ENCODE assay signal across 10 mouse cellular contexts in genomic region chr2:124651146-124651545, GRCm38 (mm10).
DNase-seq lines count a peak whose midpoint lies in the region; ATAC-seq and TF ChIP-seq lines count a peak whose summit lies in the region.
"Had no signal": no experiment of that assay in that cellular context is flagged by ENCODE, and none has a peak within 500 bp of the region (broad histone marks: within the 10 kb centered on the region; RNA-seq: fewer than 3 reads in every experiment).

No protein-coding gene starts in this region.

- H3K36me3 ChIP-seq in kidney, embryonic 14.5 days (ENCODE audit: control insufficient read depth, insufficient read depth, low read length): no peaks in the 10 kb centered on the region
- H3K36me3 ChIP-seq in intestine, embryonic 14.5 days (ENCODE audit: control insufficient read depth, insufficient read depth, low read length): peaks cover 8% of the 10 kb centered on the region
- H3K36me3 ChIP-seq in forebrain, embryonic 14.5 days (ENCODE audit: control insufficient read depth, insufficient read depth, low read length): 0 out of 2 replicates have a peak, but pooled peaks cover 8% of the 10 kb centered on the region
- peaks cover 5% of the 10 kb centered on the region; the same call in 1 of the 2 replicates for H3K36me3 ChIP-seq in liver, postnatal 0 days (replicated peaks; ENCODE audit: insufficient read depth, low read length)
- H3K36me3 ChIP-seq: limb, embryonic 10.5 days; midbrain, embryonic 12.5 days had no signal

- no peaks in the 10 kb centered on the region for H3K9me3 ChIP-seq in kidney, embryonic 14.5 days (ENCODE audit: control insufficient read depth, low read length)
- no peaks in the 10 kb centered on the region for H3K9me3 ChIP-seq in intestine, embryonic 14.5 days (ENCODE audit: control insufficient read depth, low read length)
- H3K9me3 ChIP-seq in forebrain, embryonic 14.5 days (replicated peaks; ENCODE audit: control insufficient read depth, low read length): no peaks in the 10 kb centered on the region
- no peaks in the 10 kb centered on the region for H3K9me3 ChIP-seq in liver, postnatal 0 days (ENCODE audit: low read length)
- H3K9me3 ChIP-seq: limb, embryonic 10.5 days; midbrain, embryonic 12.5 days had no signal

- WGBS in kidney, embryonic 14.5 days: 84% methylated on average over 5 of the region's 5 CpGs
- WGBS in intestine, embryonic 14.5 days: 70% methylated on average over 5 of the region's 5 CpGs
- 84% methylated on average over 5 of the region's 5 CpGs for WGBS in forebrain, embryonic 14.5 days
- 69% methylated on average over 5 of the region's 5 CpGs for WGBS in liver, postnatal 0 days (ENCODE audit: insufficient replicate concordance)

- H3K9ac ChIP-seq in kidney, embryonic 14.5 days (ENCODE audit: low read depth, low read length): no peak overlapping the region
- no peak overlapping the region for H3K9ac ChIP-seq in intestine, embryonic 14.5 days (ENCODE audit: low read length)
- H3K9ac ChIP-seq in forebrain, embryonic 14.5 days (ENCODE audit: low read length): no peak overlapping the region
- H3K9ac ChIP-seq in liver, postnatal 0 days (replicated peaks): no peak overlapping the region
- H3K9ac ChIP-seq: midbrain, embryonic 12.5 days had no signal

- H3K4me3 ChIP-seq in kidney, embryonic 14.5 days (ENCODE audit: low read length): no peak overlapping the region
- H3K4me3 ChIP-seq in intestine, embryonic 14.5 days (ENCODE audit: low read depth, low read length): no peak overlapping the region
- no peak overlapping the region for H3K4me3 ChIP-seq in forebrain, embryonic 14.5 days (ENCODE audit: low read depth, low read length)
- no peak overlapping the region for H3K4me3 ChIP-seq in liver, postnatal 0 days (ENCODE audit: low read depth, low read length)
- H3K4me3 ChIP-seq: limb, embryonic 10.5 days; midbrain, embryonic 12.5 days had no signal

- no peak for ATAC-seq in kidney, embryonic 14.5 days (ENCODE audit: low FRiP score, low TSS enrichment)
- no peak for ATAC-seq in intestine, embryonic 14.5 days (replicated peaks; ENCODE audit: low FRiP score, low TSS enrichment, low read depth)
- no peak for ATAC-seq in forebrain, embryonic 14.5 days
- ATAC-seq in liver, postnatal 0 days: no peak
- ATAC-seq: inflammation-experienced regulatory T-cells, adult 6 months had no signal

- H3K4me2 ChIP-seq in kidney, embryonic 14.5 days (replicated peaks; ENCODE audit: low read depth, low read length): no peak overlapping the region
- H3K4me2 ChIP-seq in intestine, embryonic 14.5 days (ENCODE audit: low read length): no peak overlapping the region
- no peak overlapping the region for H3K4me2 ChIP-seq in forebrain, embryonic 14.5 days (ENCODE audit: low read length)
- no peak overlapping the region for H3K4me2 ChIP-seq in liver, postnatal 0 days (ENCODE audit: low read depth, low read length)
- H3K4me2 ChIP-seq: midbrain, embryonic 12.5 days had no signal

- no peaks in the 10 kb centered on the region for H3K27me3 ChIP-seq in kidney, embryonic 14.5 days (ENCODE audit: control insufficient read depth, insufficient read depth, low read length)
- no peaks in the 10 kb centered on the region for H3K27me3 ChIP-seq in intestine, embryonic 14.5 days (replicated peaks; ENCODE audit: control insufficient read depth, insufficient read depth, low read length)
- no peaks in the 10 kb centered on the region for H3K27me3 ChIP-seq in forebrain, embryonic 14.5 days (replicated peaks; ENCODE audit: control insufficient read depth, insufficient read depth, low read length)
- H3K27me3 ChIP-seq in liver, postnatal 0 days (ENCODE audit: insufficient read depth, low read length): no peaks in the 10 kb centered on the region
- H3K27me3 ChIP-seq: midbrain, embryonic 12.5 days had no signal

- no peak for TF ChIP-seq CTCF in liver, postnatal 0 days (IDR thresholded peaks at IDR 0.05; ENCODE audit: low read depth)

- H3K4me1 ChIP-seq in kidney, embryonic 14.5 days (ENCODE audit: control insufficient read depth, insufficient read depth, low read length): no peaks in the 10 kb centered on the region
- H3K4me1 ChIP-seq in intestine, embryonic 14.5 days (replicated peaks; ENCODE audit: control insufficient read depth, insufficient read depth, low read length): no peaks in the 10 kb centered on the region
- H3K4me1 ChIP-seq in forebrain, embryonic 14.5 days (ENCODE audit: control insufficient read depth, insufficient read depth, low read length): peaks cover 2% of the 10 kb centered on the region; the same call in 1 of the 2 replicates
- H3K4me1 ChIP-seq in liver, postnatal 0 days (ENCODE audit: insufficient read depth): no peaks in the 10 kb centered on the region
- H3K4me1 ChIP-seq: limb, embryonic 10.5 days; midbrain, embryonic 12.5 days had no signal

- no peak overlapping the region for H3K27ac ChIP-seq in kidney, embryonic 14.5 days (ENCODE audit: low read depth, low read length)
- H3K27ac ChIP-seq in intestine, embryonic 14.5 days (ENCODE audit: low read depth): no peak overlapping the region
- H3K27ac ChIP-seq in forebrain, embryonic 14.5 days (ENCODE audit: low read depth, low read length): no peak overlapping the region
- H3K27ac ChIP-seq in liver, postnatal 0 days (ENCODE audit: low read depth): no peak overlapping the region
- H3K27ac ChIP-seq: limb, embryonic 10.5 days; midbrain, embryonic 12.5 days had no signal

- peak; percentile 36 for DNase-seq in kidney, postnatal 10 days
- peak; percentile 14 for DNase-seq in urinary bladder, postnatal 14 days (ENCODE audit: low spot score)
- no peak for DNase-seq in urinary bladder, postnatal 4 days (ENCODE audit: low spot score in 2 of 2)
- peak; percentile 34 for DNase-seq in intestine, embryonic 14.5 days (ENCODE audit: low spot score)
- no peak for DNase-seq in forebrain, embryonic 14.5 days (ENCODE audit: low spot score)
- DNase-seq in liver, postnatal 0 days: no peak

- TF ChIP-seq EP300 in liver, postnatal 0 days (IDR thresholded peaks at IDR 0.05; ENCODE audit: low read depth): no peak

Comparison
In these comparisons a context has a peak if more than half of its experiments do, and no peak if none do; other contexts are left out.
1. DNase-seq: peak in kidney, postnatal 10 days (single experiment), urinary bladder, postnatal 14 days (single experiment) and intestine, embryonic 14.5 days (single experiment); none in urinary bladder, postnatal 4 days (0 of 2), forebrain, embryonic 14.5 days (single experiment) and liver, postnatal 0 days (single experiment).